Mouse (Mus musculus) limb, embryonic 13.5 days (tissue): ENCODE measurements around the gene Gbp10. TPM values are rescaled to one million over a fixed set of nuclear protein-coding genes. Genes with fewer than 3 reads are reported as not detected.
"Not testable (repeated sequence)": the region's sequence is repeated elsewhere in the genome, so short reads cannot be mapped to it uniquely, and the experiment has no call there.

Source experiments
- ATAC-seq: fragments of 200-750 bp; cut with Nextera tagmentation; 2 replicates; pipeline ENCODE4 v1.8.0; 2017; ENCODE audit warnings: low read depth, moderate number of reproducible peaks, moderate TSS enrichment; ENCODE audit not compliant: low FRiP score
- H3K27ac ChIP-seq: fragments of 300-500 bp; sonication (generic); 2 replicates; pipeline ENCODE4 v1.5.1; 2015; ENCODE audit warnings: inconsistent platforms, mild to moderate bottlenecking, moderate library complexity
- H3K27me3 ChIP-seq: fragments of 300-500 bp; sonication (generic); 2 replicates; pipeline ENCODE4 v1.6.1; 2015; ENCODE audit warnings: mild to moderate bottlenecking, inconsistent platforms
- H3K36me3 ChIP-seq: fragments of 300-500 bp; sonication (generic); 2 replicates; pipeline ENCODE4 v1.6.1; 2015; ENCODE audit warnings: inconsistent platforms, mild to moderate bottlenecking, moderate library complexity
- H3K4me1 ChIP-seq: fragments of 300-500 bp; sonication (generic); 2 replicates; pipeline ENCODE4 v1.6.1; 2015; ENCODE audit warnings: inconsistent platforms
- H3K4me2 ChIP-seq: fragments of 300-500 bp; sonication (generic); replicated peaks from 2 replicates; pipeline ENCODE4 v1.6.1; 2015; ENCODE audit warnings: inconsistent platforms, mild to moderate bottlenecking, moderate library complexity
- H3K4me3 ChIP-seq: fragments of 300-500 bp; sonication (generic); 2 replicates; pipeline ENCODE4 v1.5.1; 2015; ENCODE audit warnings: moderate library complexity, mild to moderate bottlenecking, inconsistent platforms
- H3K9ac ChIP-seq: fragments of 300-500 bp; sonication (generic); 2 replicates; pipeline ENCODE4 v1.6.1; 2015; ENCODE audit warnings: mild to moderate bottlenecking, inconsistent platforms
- H3K9me3 ChIP-seq: fragments of 300-500 bp; sonication (generic); 2 replicates; pipeline ENCODE4 v1.6.1; 2016; ENCODE audit warnings: inconsistent platforms
- WGBS: fragments of 180-500 bp; shearing (Covaris S2); methylation state at CpG from one replicate; pipeline ENCODE4 v1.1.7; 2015; 5-methylcytosine and 5-hydroxymethylcytosine counted together
- polyA plus RNA-seq: library from polyadenylated mRNA; unstranded; fragments of >200 nt; fragmentation: Nextera tagmentation; extraction: Ambion mirVana; gene quantifications from 2 replicates; pipeline ENCODE4 v1.2.1, GENCODE M21; 2015

The Gbp10 gene
- polyA plus RNA-seq = not detected in 2 replicates

DNA sequence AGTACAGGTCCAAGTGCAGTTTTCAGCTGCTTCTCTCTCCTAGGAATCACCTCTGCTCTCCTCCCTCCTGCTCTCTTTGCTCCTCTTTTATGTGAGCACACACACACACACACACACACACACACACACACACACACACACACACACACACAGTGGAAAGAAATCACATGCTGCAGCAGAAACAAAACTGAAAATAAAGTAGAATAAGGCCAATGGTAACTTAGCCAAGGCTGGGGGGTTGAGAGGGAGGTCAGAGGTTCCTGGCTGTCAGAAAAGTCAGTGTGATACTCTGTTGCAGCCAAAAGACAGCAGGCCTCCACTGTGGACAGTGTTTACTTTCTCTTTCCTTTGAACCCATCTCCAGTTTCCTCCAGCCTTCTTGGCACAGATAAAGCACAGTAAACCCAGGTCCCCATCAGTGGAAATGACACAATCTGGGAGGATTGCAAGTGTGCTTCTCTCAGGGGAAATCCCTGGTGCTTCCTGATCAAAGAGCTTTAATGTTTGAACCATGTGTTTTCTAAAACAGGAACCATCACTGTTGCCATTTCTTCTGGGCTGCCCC, at the start of gene Gbp10:
Gene Gbp10, minus strand, starts transcription at position 51 of the 565 bp plus-strand sequence.
- not testable (repeated sequence) for H3K27me3 ChIP-seq, H3K36me3 ChIP-seq, ATAC-seq, H3K9ac ChIP-seq, H3K4me2 ChIP-seq, H3K27ac ChIP-seq, H3K4me3 ChIP-seq, H3K4me1 ChIP-seq, H3K9me3 ChIP-seq

DNA sequence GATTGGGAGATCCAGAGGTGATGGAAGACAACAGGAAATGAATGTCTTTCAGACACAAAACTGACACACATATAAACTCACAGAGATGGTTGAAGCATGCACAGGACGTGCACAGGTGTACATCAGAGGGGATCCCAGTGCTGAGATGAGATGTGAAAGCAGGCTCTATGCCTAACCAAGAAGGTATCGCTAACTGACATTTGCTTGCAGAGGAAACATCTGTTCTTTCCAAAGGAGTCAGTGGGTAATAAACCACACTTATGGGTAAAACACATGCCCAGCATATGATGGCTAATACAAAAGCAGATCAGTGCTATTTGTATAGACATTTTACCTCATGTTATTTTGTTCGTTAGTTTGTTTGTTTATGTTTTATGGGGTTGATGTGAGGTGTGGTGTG, 21.3 kb upstream of the Gbp10 start:
- not testable (repeated sequence) for H3K4me2 ChIP-seq, ATAC-seq, H3K9me3 ChIP-seq, H3K4me3 ChIP-seq, H3K36me3 ChIP-seq, H3K27ac ChIP-seq, H3K27me3 ChIP-seq, H3K9ac ChIP-seq, H3K4me1 ChIP-seq
- no CpG with 5 or more reads among the region's 3 CpGs for WGBS

DNA sequence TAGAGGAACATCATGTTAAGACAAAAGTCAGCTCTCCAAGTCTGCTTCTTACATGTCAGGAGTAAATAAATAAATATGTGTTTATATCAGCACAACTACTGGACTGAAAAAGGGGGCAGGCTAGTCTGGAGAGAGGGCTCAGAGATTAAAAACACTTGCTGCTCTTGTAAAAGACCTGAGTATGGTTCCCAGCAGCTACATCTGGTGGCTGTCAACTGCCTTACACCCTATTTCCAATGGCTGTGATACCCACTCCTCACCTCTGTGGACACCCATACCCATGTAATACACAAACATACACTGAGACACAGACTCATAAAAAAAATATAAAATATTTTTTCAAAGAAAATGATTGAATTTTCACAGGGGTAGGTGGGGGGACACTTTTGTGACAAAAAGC, 13.2 kb upstream of the Gbp10 start:
- ATAC-seq = no peak
- Histone ChIP-seq H3K4me3 (no peak overlapping the region), H3K27me3 (no peaks in the 10 kb centered on the region), H3K4me1 (no peaks in the 10 kb centered on the region), H3K4me2 (no peak overlapping the region), H3K27ac (no peak overlapping the region), H3K9ac (no peak overlapping the region), H3K36me3 (no peaks in the 10 kb centered on the region), H3K9me3 (no peaks in the 10 kb centered on the region)

GRCm38 (mm10) chr5:105244741-105245140, 5.4 kb upstream of the Gbp10 start:
- not testable (repeated sequence) for H3K27me3 ChIP-seq, H3K36me3 ChIP-seq, ATAC-seq, H3K4me1 ChIP-seq, H3K9ac ChIP-seq, H3K27ac ChIP-seq, H3K4me2 ChIP-seq, H3K9me3 ChIP-seq, H3K4me3 ChIP-seq
- 75% methylated on average over 3 of the region's 3 CpGs for WGBS

GRCm38 (mm10) chr5:105240982-105241381, 1.6 kb upstream of the Gbp10 start:
- not testable (repeated sequence) for H3K9ac ChIP-seq, H3K36me3 ChIP-seq, H3K9me3 ChIP-seq, H3K4me3 ChIP-seq, H3K4me1 ChIP-seq, H3K4me2 ChIP-seq, H3K27ac ChIP-seq, H3K27me3 ChIP-seq
- ATAC-seq = 0 out of 2 replicates have a peak, but pooled peaks have one; percentile 44
- 69% methylated on average over 5 of the region's 5 CpGs for WGBS

- H3K9me3 ChIP-seq, H3K27me3 ChIP-seq, H3K4me1 ChIP-seq, ATAC-seq, H3K36me3 ChIP-seq, H3K27ac ChIP-seq, H3K9ac ChIP-seq, H3K4me3 ChIP-seq, H3K4me2 ChIP-seq: not testable (repeated sequence)
- WGBS = 91% methylated on average over 1 of the region's 1 CpGs
Observed at GRCm38 (mm10) chr5:105238402-105238801, 931 bp downstream of the Gbp10 start.

DNA sequence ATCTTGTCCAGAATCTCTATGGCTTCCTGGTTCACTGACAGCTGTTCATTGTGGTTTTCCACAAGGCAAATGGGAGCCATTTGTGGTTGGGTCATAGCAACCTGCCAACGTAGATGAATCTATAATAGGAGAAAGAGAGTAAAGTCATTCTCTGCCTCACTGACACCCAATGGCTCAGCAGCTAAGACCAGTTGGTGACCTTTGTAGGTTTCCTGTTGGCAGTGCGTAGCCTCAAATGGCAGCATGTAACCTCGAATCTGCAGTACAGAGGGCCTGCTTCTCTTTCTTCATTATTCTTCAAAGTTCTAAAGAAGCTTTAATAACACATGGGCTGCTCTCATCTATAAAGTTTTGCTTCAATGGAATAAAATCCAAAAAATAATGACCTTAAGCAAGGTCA, 3.3 kb downstream of the Gbp10 start:
- not testable (repeated sequence) for H3K9ac ChIP-seq, H3K27me3 ChIP-seq, H3K36me3 ChIP-seq, ATAC-seq, H3K27ac ChIP-seq, H3K4me3 ChIP-seq, H3K9me3 ChIP-seq, H3K4me2 ChIP-seq, H3K4me1 ChIP-seq
- 78% methylated on average over 3 of the region's 3 CpGs for WGBS

GRCm38 (mm10) chr5:105208957-105209356, 30.4 kb downstream of the Gbp10 start:
- H3K4me1 ChIP-seq, H3K4me3 ChIP-seq, H3K36me3 ChIP-seq, H3K4me2 ChIP-seq, H3K27ac ChIP-seq, ATAC-seq, H3K27me3 ChIP-seq, H3K9me3 ChIP-seq, H3K9ac ChIP-seq: not testable (repeated sequence)
- no CpG with 5 or more reads among the region's 3 CpGs for WGBS

DNA sequence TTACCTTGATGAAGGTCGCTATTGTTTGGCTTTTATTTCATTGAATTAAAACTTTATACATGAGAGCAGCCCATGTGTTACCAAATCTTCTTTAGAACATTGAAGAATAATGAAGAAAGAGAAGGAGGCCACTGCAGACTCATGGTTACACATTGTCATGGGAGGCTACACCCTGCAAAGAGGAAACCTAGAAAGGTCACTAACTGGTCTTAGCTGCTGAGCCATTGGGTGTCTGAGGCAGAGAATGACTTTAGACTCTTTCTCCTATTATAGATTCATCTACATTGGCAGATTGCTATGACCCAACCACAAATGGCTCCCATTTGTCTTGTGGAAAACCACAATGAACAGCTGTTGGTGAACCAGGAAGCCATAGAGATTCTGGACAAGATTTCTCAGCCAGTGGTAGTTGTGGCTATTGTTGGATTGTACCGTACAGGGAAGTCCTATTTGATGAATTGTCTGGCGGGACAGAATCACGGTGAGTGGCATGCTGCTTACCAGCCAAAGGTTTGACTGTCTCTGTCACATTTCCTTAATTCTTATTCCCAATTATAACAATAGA, 38.5 kb downstream of the Gbp10 start:
- not testable (repeated sequence) for ATAC-seq, H3K4me1 ChIP-seq
- WGBS = 87% methylated on average over 4 of the region's 4 CpGs

GRCm38 (mm10) chr5:105199149-105199548, 40.2 kb downstream of the Gbp10 start:
- H3K27ac ChIP-seq, H3K4me3 ChIP-seq, ATAC-seq, H3K4me2 ChIP-seq, H3K36me3 ChIP-seq, H3K27me3 ChIP-seq, H3K4me1 ChIP-seq, H3K9me3 ChIP-seq, H3K9ac ChIP-seq: not testable (repeated sequence)
- WGBS = 94% methylated on average over 1 of the region's 1 CpGs

More for the DNA sequence above, 38.5 kb downstream of the Gbp10 start:
- H3K36me3 ChIP-seq, H3K27me3 ChIP-seq, H3K27ac ChIP-seq, H3K4me2 ChIP-seq, H3K9ac ChIP-seq, H3K4me3 ChIP-seq, H3K9me3 ChIP-seq: not testable (repeated sequence)

GRCm38 (mm10) chr5:105197915-105198560, 41.3 kb downstream of the Gbp10 start:
- not testable (repeated sequence) for ATAC-seq, H3K4me2 ChIP-seq, H3K36me3 ChIP-seq, H3K4me1 ChIP-seq, H3K9ac ChIP-seq, H3K27me3 ChIP-seq, H3K27ac ChIP-seq, H3K4me3 ChIP-seq, H3K9me3 ChIP-seq

- 86% methylated on average over 5 of the region's 5 CpGs for WGBS
Observed at GRCm38 (mm10) chr5:105196308-105196707, 43.0 kb downstream of the Gbp10 start.

DNA sequence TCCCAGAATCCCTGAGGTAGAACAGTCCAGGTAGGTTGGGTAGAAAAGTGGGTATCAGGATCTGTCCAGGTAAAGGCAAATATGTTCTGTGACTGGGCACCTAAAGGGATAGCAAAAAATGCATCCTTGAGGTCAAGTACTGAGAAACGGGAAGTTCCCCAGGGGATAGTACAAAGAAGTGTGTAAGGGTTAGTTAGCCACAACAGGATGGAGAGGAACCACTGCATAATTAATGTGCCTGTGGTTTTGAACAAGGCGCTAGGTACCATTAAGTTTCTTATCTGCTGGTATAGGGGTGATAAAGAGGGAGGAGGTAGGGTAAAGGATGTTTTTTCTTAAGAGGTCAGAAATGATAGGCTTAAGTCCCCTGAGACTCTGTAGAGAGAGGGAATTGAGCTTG, 46.8 kb downstream of the Gbp10 start:
- H3K27me3 ChIP-seq, H3K9ac ChIP-seq, H3K27ac ChIP-seq, H3K4me1 ChIP-seq, H3K4me2 ChIP-seq, H3K4me3 ChIP-seq, ATAC-seq, H3K36me3 ChIP-seq, H3K9me3 ChIP-seq: not testable (repeated sequence)
- WGBS = 76% methylated on average over 2 of the region's 2 CpGs

More at GRCm38 (mm10) chr5:105196308-105196707, 43.0 kb downstream of the Gbp10 start:
- H3K9ac ChIP-seq, H3K27ac ChIP-seq, H3K9me3 ChIP-seq, H3K27me3 ChIP-seq, ATAC-seq, H3K4me1 ChIP-seq, H3K4me3 ChIP-seq, H3K4me2 ChIP-seq, H3K36me3 ChIP-seq: not testable (repeated sequence)
